Mouse (Mus musculus) heart, adult 11 months (tissue): Measurements from ENCODE around the gene Erich3.
"Not testable (repeated sequence)": the region's sequence is repeated elsewhere in the genome, so short reads cannot be mapped to it uniquely, and the experiment has no call there.

ENCODE experiments used
- DNase-seq: peaks from one replicate; pipeline ENCODE4 v3.0.0; 2022

Erich3 gene

DNA sequence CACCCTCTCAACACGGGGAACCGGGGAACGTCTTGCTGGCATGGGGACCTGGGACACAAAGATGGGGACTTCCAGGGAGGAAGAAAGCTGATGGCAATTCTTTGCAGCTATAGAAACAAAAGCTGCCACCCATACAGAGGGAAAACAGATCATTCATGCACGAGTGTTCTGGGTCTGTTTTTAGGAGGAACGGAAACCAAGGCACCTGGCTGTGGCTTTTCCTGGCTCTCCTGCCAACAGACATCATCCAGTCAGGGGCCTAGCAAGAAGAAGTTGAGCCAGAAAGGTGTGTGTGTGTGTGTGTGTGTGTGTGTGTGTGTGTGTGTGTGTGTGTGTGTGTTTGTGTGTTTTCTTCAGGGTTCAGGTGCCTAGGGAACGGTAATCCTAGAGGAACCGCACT lies at the start of gene Erich3:
Gene Erich3, plus strand, starts transcription at position 315 of the 400 bp plus-strand sequence.
- no peak for DNase-seq

DNA sequence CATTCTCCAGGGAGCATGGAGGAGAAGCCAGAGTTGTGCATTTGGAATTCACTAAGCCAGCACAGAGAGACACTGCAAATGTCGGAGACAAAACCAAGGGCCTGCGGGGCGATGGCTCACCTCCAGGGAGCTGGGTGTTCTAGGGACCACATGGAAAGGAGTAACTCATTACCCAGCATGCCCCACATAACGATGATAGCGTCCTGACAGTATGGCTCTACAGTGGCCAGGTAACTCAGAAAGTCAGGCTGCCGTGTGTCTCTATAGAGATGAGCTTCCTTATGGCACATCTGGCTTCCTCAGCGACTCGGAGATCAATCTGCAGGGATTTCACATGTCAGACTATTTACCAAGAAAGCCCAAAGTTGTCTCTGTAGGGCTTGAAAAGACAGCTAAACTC lies 48.9 kb upstream of the Erich3 start:
- DNase-seq = peak; percentile 67

DNA sequence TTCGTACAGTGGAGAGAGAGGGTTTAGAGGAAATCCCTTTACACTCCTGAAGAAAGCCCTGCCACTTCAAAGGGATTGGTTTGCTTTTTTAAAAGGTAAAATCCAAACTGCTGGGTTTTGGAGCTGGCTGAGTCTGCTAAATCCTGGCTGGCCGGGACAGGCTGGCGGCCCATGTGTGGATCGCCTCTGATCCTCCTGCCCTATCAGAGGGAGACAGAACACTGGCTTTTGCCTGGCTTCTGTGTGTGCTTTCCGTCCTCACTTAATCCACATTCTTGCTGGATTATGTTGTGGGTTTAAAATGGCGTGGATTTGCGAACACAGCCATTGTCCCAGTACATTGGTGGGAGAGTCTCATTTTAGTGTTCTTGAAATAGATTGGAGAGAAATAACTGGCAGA lies 48.4 kb upstream of the Erich3 start:
- DNase-seq = peak; percentile 61

DNA sequence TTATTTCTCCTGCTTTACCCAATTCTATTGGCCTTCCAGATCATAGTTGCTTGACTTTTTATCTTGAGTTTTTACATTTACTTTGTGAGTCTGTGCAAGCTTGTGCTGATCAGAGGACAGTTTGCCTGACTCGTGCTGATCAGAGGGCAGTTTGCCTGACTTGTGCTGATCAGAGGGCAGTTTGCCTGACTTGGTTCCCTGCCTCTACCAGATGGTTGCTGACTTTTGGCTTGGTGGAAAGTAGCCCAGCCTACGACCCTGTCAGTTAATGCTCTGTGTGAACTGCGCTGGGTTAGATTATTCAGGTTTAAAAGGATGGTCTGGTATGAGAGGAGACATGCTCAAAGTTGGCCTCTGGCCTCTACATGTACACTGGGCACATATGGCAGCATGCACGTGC lies 47.6 kb upstream of the Erich3 start:
- peak; percentile 36 for DNase-seq

DNA sequence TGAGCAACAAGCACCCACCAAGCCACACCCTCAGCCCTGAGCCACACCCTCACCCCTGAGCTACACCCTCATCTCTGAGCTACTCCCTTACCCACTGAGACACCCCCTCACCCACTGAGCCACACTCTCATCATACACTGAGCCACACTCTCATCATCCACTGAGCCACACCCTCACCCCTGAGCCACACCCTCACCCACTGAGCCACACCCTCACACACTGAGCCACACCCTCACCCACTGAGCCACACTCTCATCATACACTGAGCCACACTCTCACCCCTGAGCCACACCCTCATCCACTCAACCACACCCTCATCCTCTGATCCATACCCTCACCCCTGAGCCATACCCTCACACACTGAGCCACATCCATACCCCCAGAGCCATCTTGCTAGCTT lies 35.4 kb upstream of the Erich3 start:
- peak; percentile 88 for DNase-seq

DNA sequence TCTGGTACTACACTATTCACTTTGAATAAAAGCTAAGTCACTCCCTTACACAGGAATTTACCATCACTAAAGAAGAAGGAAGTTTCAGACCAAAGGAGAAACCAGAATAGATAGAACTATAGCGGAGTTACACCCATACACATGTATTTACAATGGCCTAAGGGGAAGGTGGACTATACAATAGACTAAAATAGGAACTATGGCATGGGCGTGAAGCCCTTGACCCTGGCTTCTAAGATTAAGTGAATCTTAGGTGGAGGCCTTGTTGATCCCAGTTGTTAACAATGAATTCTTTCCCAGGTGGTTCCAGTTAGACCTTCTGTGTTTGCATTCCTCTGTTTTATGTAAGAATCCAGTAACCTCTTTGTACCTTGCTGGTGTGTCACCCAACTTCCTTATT lies 32.4 kb upstream of the Erich3 start:
- DNase-seq = not testable (repeated sequence)

DNA sequence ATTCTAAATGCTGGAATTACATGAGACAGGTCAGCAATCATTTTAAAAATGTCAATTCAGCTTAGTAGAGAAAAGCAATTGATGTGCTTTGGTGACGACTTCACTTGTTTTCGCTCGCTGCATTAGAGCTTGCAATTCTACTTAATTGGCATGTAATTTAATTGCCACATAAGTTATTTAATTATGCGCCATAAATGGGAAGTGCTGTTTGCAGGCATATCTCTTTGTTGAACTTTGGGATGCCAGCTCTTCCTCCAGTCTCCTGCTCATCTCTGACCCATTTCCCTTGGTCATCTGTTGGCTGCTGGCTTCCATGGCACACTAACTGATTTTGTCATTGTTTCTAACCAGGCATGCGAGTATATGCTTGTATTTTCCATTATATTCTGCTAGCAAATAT lies 30.6 kb upstream of the Erich3 start:
- DNase-seq = no peak

DNA sequence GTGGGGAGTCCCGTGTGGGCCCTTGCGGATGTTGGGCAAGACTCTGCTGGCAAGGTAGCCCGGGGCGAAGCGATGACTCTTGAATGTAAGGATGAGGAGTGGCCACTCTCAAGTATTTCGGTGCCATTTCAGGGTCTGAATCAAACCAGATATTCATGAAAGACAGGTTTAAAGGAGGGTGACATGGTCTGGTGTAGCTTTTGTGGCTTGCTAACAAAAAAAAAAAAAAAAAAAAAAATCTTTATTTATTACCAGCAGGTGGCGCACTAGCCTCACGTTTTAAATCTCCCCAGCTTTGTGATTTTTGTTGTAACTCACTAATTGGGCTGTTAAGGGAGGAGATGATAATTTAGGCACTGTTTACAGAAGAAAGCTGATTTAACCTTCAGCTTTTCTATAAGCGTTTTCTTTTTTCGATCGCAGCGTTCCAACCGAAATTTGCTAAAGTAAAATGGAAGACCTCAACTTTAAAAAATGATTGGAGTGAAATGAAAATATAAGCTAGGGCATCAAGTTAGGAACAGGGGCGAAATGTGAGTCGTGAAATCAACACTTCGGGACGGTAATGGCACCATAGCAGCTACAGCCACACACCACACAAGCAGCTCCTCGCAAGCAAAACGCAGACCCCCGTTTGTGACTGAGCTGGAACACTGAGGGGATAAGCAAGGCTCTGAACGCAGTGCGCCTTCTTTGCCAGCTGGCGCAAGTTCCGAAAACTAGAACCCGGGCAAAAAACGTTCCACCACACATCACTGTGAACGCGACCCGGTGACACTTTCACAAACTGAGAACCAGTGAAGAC lies 16.8 kb upstream of the Erich3 start:
- DNase-seq = peak; percentile 88

DNA sequence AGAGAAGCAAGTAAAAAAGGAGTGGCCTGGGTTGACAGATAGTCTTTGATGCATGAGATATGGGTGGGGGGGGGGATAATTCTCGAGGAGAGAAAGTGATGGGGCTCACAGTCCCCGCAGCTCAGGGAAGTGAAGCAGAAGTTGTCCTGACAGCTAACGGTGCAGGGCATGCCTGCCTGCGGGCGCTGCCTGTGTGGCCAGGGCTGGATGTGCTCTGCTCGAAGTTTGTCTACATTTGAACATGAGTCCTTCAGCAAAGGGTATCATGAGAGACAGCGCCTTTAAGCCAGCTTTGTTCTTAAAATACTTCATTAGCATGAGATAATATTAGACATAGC lies 16.2 kb upstream of the Erich3 start:
- no peak for DNase-seq

DNA sequence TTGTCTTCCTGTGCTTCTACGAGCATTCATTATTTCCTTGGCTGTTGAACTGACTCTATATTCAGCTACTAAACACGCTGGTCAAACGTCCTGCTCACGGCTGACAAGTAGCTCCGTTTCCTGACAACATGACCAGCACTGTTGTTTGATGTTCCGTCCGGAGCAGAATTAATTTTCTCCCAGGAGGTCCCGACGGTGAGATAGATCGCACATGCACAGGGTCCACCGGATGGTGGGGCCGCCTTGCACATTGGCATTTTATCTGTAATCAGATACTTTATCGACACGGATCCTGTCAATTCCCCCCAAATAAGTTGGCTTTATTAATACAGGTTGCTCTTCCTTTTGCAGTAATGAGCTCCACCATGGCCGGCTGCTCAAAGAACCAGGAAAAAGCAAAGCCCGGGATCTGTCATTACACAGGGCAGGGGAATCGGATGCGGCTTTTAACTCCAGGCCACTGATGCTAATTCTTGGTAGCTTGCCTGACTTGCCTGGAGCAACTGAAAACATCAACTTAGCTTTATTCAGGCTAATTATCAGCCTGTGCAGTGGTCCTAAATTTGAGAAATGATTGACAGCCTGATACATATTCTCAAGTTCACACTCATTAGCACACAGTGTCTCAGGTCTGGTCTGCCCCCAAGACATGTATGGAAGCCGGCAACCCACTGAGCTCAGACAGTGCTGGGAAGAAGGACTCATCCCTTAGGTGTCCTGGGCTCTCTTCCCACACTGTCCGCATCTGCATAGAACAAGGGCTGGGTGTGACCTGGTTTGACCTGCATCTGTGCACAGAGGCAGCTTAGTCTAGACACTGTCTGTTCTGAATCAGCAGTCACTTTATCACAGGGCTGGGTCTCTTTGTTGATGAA lies 14.0 kb upstream of the Erich3 start:
- DNase-seq = peak; percentile 84

DNA sequence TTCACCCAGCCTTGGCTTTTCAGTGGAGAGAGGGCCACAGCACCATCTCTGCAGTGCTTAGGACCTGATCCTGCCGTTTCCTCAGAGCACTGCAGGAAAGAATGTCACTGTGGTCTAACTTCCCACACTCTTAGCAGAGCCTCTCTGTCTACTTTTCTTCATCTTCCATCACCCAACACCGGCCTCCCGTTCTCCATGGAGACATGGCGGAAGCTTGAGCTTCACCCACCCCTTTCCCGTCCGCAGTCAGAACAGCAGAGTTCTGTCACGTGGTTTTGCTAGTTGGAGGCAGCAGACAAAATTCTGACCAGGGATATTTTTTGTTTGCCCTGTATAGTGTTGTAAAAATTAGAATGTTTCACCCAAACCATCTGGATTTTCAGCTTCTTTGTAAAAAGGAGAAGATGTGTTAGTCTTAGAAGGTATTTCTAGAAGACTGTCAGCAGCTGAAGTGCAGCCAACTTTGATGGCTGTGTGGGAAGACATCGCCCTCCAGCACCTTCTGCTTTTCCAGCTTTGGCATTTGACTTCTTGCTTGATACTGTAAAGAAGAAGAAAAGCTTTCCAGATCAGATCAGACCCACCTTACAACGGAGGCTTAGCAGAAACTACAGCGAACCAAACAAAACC lies 12.4 kb upstream of the Erich3 start:
- peak; percentile 84 for DNase-seq

DNA sequence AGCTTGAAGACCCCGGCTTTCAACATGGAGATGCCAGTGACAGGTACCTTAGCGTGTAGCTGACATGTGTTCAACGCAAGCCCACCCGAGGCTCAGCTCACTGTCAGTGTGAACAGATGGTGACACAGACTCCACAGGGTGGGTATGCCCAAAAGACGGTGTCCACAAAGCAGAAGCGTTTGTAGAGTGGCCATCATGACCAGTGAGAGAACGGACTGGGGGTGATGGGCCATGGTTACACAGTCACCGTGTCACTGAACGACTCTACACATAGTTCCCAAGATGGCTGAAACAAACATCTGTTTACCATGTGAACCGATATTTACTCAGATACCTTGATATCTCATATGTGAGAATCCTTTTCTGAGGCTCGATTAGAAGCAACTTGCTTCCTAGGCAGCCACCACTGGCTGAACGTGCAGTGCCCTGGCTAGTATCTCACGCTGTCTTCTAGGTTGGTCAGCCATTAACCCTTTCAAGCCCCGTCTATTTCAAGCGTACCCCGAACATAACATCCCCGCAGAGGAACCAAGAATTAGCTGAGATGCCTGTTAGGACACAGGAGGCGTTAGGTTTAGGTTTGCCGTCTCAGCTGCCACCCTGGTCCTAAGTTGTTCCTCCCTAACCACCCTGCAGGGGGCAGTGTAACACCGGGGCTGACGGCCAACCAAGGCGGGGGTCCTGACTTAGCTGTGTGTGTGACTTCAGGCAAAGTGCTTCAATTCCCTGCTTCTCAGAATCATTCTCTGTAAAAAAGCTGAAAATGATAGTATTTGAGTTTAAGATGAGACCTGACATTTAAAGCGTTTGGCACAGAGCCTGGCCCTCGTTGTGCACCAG lies 10.9 kb upstream of the Erich3 start:
- DNase-seq = peak; percentile 93

DNA sequence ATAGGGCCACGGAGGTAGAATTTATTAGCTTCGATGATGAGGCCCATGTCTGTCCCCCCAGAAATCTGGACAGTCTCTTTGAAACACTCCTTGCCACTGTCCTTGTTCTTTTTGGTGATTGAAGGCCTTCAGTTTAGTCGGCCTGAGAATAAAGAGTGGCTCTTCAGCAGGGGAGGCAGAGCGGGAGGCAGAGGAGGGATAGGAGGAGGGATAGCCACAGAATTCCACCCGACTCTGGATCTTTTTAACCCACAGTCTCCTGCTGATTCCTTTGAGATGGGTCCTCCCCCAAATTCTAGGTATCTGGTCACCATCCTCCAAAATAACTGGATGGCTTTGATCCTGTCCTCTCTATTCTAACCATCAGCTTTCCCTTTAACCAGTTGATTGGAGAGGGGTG lies 10.2 kb upstream of the Erich3 start:
- no peak for DNase-seq

DNA sequence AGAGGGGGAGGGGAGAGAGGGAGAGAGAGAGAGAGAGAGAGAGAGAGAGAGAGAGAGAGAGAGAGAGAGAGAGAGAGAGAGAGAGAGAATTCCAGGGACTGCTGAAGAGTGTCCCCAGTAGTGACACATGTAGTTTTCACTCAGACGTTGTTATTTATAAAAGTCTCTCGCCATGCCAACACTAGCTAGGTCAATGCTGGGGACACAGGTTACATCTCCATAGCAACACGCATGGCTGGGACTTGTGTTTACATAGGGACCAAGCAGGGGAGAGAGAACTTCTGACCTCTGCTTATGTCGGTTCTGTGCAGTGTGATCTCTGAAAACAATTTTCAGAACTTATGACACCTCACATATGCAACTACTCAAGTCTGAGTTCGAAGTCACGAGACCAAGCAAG lies 9.4 kb upstream of the Erich3 start:
- DNase-seq = peak; percentile 91

DNA sequence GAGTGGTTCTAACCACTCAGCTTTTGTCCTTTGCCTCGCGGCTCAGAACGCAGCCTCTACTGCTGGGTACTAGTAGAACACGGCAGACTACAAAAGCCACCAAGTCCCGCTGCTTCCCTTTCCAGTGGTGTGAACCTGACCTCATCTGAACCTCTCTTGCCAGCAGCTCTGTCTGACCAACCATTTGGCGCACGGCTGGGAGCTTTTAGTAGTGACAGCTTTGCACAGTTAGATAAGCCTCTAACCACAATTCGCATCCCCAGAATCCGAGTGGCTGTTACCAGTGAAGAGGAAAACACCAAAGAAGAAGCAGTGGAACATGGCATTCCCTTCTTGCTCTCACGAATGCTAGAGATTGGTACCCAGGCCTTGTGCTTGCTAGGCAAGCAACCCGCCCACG lies 8.8 kb upstream of the Erich3 start:
- peak; percentile 93 for DNase-seq

DNA sequence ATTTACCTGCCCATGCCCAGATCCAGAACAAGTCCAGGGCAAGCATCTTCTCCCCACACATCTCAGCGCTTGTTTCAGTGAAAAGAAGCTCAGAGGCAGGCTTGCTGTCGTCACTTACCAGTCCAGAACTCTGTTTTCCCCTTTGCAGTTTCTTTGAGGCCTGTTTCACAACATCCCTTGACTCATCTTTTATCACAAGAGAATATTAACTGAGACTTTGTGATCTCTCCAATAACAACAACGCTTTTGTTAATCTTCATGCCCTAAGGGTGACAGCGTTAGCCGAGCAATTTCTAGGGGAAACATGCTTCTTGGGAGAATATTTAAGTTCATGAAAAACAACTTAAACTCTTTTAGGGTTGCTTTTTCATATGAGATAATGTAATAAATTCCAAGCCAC lies 7.9 kb upstream of the Erich3 start:
- no peak for DNase-seq

DNA sequence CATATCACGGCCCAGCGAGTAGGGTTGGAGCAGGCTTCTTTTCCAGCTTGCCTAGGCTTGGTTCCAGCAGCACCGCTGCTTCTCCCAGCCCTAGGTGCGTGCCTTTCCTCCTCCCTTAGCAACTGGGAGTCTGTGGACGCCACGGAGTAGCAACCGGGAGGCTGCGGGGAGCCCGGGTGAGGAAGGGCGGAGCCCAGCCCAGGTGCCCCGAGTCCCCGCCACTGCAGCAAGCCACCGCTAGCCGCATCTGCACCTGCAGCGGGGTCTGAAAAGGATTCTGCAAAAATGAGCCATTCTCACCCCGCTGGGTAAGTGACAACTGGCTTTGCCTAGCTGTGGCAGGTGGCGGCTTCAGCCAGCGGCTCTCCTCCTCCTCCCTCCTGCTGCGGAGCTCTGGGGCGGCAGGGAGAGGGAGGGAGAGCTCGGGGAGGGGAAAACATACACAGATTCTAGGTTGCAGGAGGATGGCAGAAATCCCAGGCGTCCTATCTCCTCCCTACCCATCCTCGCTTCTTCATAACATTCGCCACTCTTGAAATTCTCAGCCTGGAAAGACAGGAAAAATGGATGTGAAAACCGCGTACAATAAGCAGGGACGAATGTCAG lies 420 bp downstream of the Erich3 start:
- peak; percentile 84 for DNase-seq

DNA sequence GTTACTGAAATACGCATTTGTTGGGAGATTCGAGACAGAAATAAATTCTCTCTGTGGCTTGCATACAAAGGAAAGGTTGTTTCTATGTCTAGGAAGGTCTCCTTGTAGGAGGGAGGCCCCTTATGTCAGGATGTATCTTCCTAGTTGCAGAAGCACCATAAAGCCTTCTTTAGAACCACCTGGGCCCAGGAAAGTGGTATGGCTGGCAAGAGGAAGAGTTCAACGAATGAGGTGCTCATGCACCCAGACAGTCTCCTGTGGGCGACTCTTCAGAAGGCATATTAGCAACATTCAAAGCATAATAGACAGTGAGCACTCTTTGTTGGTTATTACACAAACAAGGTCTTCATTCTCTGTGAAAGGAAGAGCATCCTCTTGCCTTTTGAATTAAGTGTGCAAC lies 977 bp downstream of the Erich3 start:
- no peak for DNase-seq

DNA sequence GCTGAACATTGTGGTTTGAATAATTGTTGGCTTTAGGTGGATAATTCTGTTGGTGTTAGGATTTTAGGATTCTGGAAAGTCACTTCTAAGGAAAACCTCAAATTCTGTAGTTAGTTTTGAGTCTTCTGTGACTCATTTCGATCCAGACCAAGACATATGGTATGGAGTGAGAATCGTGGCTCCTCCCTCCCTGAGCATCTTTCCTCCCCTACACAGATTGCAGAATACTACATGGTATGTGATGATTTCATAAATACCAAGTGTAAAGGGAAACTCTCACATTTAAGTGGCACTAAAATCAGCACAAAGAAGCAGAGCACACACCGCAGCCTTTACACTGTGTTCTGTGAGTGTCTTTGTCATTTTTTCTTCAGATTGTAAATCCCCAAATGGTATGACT lies 4.8 kb downstream of the Erich3 start:
- DNase-seq = no peak

DNA sequence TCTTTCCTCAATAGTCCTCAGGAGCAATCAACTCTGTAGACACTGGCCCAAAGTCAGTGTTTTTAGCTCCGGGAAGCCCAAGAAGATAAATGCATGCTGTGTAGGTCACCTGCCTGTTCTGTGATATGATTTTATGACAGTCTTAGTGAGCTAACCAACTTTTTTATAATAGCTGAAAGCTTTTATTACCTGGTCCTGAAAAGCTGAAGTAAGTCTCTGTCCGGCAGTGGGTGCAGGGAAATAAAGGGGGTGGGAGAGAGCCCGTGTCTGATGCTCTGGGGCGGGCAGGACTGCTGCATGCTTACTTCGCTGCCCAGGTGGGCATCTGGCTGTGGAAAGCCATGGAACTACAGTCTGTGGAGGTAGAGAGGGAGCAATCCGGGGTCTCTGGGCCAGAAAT lies 6.9 kb downstream of the Erich3 start:
- no peak for DNase-seq

DNA sequence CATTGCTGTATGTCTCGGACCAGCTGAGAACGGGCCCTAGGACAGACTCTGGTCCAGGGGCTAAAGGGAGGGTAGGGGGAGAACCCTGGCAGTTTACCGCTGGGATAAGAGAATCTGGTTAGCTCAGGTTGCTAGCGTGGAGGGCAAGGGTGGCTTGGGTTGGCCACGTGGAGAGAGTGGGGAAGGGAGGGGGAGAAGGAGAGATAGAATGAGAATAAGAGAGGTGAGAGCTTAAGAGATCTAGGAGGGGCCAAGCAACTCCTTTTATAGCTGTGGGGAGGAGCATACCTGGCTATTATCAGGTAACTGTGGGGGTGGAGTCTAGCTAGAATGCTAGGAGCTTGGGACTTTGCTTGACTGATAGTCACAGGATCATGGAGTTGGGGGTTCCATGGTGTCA lies 7.4 kb downstream of the Erich3 start:
- DNase-seq = peak; percentile 78

DNA sequence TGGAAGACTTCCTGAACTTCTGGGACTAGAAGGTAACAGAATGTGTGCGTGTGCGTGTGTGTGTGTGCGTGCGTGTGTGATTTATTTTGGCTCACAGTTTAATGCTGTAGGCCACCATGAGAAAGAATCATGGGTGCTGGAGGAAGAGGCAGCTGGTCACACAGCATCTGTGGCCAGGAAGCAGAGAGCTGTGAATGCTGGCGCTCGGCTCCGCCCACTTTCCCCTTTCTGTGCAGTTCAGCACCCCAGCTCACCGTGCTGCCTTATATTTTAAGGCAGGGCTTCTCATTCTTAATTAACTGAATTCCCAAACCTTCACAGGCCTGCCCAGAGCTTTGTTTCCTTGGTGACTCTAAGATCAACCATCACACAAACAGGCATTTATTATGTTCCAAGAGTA lies 9.7 kb downstream of the Erich3 start:
- peak; percentile 57 for DNase-seq
